Mouse (Mus musculus) adrenal gland, postnatal 4 days (tissue): ENCODE data around the gene Adamtsl5. TPM values are rescaled to one million over a fixed set of nuclear protein-coding genes. Genes with fewer than 3 reads are reported as not detected.

Experiments
- DNase-seq, 2 experiments: peaks; one replicate each; pipeline ENCODE4 v3.0.0; 2021 to 2022; ENCODE audit warnings: low spot score in 2 of 2, mixed read lengths in 2 of 2
- total RNA-seq, 2 experiments: library from RNA; stranded (reverse); gene quantifications; 2 replicates each; pipeline ENCODE4 v1.2.3; 2021

Adamtsl5 gene
- total RNA-seq, 2 experiments from 2014 or later: 12.8 to 13.2 TPM

DNA sequence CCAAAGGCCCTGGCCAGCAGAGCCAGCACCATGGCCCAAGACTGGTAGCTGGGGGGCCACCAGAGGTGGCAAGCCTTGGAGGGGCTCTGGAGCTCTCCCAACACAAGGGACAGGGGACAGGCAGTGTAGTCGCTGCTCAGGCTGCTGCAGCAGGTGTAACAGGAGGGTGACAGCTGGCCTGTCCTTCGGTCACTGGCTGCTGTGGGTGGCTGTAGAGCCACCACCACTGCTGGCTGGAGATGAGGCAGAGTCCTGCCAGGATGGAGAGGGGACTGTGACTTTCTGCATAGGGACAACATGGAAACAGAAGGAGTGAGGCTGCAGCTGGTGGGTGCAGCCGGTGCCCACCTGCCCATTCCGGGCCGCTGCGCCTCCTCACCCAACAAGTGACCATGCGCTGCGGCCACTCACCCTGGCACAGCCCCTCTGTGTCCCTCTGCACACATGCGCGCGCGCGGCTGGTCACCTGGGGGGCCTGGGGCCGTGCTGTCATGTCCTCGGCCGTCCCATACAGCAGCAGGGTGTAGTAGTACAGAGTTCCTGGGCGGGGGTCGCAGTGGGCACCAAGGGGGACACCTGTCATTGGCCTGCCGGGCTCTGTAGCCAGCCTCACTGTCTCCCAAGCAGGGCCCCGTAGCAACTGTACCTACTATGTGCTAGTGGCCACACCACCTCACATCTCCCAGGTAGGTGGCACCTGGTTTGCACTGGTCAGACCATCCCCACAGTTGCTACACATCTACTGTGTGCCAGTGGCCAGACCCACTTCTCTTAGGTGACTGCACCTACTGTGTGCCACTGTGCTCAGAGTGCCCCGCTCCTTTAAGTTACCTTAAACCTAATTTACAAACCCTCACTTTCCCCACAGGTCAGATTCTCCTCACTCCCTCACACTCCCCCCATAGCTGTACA is 26.3 kb downstream of the Adamtsl5 start:
- DNase-seq: no peak

DNA sequence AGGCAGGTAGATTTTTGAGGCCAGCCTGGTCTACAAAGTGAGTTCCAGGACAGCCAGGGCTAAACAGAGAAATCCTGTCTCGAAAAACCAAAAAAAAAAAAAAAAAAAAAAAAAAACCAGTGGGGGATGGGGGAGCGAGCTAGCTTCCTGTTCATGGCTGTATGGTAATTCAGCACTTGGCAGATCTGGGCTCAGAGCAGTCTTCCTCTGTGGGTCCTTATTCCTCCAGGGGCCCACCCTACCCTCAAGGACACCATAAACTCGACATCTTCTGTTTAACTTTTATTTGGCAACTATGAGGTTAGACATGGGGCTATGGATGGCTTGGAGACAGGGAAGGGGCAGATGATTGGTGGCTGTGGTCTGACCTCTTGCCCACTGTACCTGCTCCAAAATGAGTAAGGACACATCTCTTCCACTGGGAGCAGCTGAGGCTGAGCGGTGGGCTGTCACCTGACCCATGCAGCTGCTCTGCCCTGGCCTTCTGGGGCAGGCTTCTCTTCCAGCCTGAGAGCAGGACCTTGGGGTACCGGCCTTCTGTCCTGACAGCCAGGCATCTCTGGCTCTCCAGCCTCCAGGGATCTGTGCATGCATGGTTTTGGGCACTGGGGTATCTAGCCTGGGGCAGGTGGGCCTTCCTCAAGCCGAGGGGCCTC is 27.1 kb downstream of the Adamtsl5 start:
- DNase-seq: no peak

DNA sequence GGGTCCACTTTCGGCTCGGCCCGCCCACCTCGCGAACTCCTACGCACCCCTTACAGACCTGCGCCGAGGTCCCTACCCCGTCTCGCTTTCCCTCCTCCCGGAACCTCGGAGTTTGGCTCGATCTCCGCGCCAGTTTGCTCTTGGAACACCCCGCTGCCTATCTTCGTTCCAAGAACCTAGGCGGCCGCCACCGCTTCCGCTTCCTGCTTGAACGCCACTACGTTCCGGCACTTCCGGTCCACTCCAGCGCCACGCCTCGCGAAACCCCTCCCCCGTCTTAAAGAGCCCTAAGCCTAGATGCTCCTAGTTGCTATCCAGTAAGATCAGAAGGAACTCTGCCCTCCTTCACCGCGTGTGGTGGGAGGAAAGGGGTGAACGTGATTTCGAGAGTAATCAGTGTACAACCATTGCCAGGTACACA is 27.9 kb downstream of the Adamtsl5 start, which contains the start of gene 2310011J03Rik:
TSS of gene 2310011J03Rik (minus strand) at position 198 of the 421 bp plus-strand sequence.
- DNase-seq: peak; percentile 65 to 82

GRCm38 (mm10) chr10:80317011-80317410 is 31.2 kb downstream of the Adamtsl5 start:
- DNase-seq: no peak

DNA sequence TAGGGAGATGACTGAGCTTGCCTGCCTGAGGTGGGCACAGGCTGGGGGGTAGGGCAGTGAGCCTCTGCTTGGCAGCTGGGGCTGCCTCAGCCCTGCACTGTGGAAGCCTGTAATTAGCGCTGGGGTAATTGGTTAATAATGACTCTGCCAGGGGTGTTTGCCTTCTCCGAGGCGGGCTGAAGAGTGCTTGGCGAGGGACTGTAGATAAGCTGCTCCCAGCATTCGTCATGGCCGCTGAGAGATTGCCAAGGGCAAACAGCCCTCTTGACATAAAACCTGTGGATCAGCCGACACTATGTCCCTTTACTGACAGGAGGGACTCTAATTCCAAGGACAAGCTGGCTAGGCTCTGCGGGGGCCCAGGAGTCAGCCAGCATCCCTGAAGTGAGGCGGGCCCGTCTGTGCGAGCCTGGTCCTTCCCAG is 31.8 kb downstream of the Adamtsl5 start:
- no peak for DNase-seq

- DNase-seq: no peak
Measured at GRCm38 (mm10) chr10:80315315-80315714, 32.9 kb downstream of the Adamtsl5 start.

GRCm38 (mm10) chr10:80314494-80315001 is 33.7 kb downstream of the Adamtsl5 start:
- DNase-seq: no peak

DNA sequence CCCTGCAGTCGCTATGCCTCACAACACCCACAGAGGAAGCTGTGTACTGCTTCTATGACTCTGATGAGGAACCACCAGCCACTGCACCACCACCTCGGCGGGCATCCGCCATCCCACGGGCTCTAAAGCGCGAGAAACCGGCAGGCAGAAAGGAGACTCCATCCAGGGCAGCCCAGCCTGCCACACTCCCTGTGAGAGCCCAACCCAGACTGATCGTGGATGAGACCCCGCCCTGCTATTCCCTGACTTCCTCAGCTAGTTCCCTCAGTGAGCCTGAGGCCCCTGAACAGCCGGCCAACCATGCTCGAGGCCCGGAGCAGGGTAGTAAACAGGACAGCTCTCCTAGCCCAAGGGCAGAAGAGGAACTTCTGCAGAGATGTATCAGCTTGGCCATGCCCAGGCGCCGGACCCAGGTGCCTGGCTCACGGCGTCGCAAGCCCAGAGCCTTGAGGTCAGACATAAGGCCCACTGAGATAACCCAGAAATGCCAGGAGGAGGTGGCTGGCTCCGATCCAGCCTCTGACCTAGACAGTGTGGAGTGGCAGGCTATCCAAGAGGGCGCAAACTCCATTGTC is 34.5 kb downstream of the Adamtsl5 start:
- DNase-seq: no peak

- no peak for DNase-seq
Measured at GRCm38 (mm10) chr10:80312586-80313504, 35.4 kb downstream of the Adamtsl5 start.

GRCm38 (mm10) chr10:80311560-80311959 is 36.7 kb downstream of the Adamtsl5 start:
- no peak for DNase-seq

DNA sequence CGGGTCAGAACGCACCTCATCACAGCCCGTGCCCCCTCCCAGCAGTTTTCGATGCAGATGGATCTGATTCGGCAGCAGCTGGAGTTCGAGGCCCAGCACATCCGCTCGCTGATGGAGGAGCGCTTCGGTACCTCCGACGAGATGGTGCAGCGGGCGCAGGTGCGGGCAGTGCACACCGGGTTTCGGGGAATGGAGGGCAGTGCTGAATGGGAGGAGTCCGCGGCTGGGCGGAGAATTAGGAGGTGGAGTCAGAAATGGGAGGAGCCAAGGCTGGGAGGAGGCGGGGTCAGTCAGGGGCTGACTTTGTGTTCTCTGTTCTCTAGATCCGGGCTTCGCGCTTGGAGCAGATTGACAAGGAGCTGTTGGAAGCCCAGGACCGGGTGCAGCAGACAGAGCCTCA is 43.4 kb downstream of the Adamtsl5 start:
- DNase-seq: no peak

- DNase-seq: no peak
Measured at GRCm38 (mm10) chr10:80304458-80304857, 43.8 kb downstream of the Adamtsl5 start.

DNA sequence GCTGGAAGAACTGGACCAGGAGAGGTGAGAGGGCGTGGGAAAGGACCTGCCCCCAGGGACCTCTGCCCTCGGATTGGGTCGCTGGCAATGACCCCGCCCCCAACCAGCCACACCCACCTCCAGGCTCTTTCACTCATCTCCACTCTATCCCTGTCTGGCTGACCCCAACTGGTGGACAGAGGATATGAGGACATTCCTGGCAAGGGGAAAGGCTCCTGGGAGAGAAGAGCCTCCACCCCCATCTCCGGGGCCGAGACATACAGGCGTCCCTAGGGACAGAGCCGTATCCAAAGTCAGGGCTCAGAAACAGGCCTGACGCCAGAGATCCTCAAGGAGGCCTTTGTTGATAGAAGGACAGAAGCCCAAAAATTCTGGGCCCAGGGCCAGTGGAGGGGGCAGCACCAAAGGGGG is 45.7 kb downstream of the Adamtsl5 start:
- no peak for DNase-seq

- no peak for DNase-seq
Measured at GRCm38 (mm10) chr10:80302082-80302355, 46.2 kb downstream of the Adamtsl5 start.

DNA sequence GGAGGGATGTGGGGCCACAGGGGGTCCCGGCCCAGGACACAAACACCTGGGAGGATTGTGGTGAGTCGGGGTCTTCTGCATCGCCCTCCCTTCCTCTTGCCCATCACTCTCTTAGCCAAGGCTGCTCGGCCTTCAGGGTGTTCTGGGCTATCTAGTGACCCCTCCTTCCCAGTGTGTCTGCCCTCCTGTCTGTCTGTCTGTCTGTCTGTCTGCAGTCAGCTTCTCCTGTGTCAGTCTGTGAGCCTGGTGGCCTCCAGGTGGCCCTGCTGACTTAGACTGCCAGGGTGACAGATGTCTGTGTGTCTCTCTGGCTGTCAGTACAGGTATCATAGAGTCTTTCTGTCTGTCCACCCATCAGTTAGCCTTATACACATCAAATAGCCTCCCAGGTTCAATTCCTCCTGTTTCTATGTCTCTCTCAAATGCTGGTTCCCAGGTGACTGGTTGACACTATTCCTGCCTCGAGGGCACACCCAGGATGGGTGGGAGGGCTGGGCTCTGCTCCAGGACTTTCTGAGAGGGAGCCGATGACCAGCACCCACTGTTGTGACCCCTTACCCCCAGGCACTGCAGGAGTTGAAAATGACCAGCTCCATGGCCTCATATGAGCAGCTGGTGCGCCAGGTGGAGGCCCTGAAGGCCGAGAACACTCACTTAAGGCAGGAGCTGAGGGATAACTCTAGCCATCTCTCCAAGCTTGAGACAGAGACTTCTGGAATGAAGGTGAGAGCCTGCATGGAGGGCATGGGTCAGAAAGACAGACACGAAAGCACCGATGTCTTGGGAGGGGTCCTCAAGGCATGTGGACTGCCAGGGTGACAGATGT is 46.7 kb downstream of the Adamtsl5 start:
- no peak for DNase-seq

- DNase-seq: no peak
Measured at GRCm38 (mm10) chr10:80300672-80301181, 47.5 kb downstream of the Adamtsl5 start.

DNA sequence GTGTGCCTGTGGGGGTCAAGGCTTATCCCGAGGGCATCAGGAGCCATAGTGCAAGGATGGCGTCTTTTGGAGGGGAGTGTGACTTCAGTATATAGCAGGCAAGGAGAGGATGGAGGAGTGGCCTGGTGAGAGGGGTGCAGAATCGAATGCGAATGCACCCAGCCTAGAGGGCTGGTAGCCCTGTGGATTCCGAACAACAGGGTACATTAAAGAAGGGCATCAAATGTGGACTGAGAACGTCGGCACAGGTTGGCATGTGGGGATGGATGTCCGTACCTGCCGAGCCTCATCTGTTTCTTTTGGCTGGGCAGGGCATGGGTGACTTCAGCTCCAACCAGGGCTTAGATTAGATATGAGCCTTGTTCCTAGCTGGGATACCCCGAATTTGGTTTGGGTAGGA is 48.4 kb downstream of the Adamtsl5 start:
- DNase-seq: no peak

DNA sequence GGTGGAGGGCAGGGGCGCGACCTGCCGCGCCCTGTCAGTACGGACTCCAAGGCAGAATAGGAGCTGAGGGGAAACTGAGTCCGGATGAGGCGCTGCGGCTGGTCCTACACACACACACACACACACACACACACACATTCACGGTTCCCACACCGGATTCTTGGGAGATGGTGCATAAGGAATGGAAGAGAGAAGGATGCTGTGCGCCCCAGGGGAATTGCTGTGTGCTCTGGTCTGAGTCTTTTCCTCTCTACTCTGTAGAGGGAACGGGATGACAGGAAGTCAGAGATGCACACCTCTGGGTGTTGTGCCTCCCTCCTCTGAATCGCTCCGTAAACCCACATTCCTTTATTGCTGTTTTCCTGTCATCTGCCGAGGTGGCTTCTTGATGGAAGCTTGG is 48.9 kb downstream of the Adamtsl5 start:
- DNase-seq: no peak

- DNase-seq: no peak
Measured at GRCm38 (mm10) chr10:80298571-80299281, 49.5 kb downstream of the Adamtsl5 start.
